Mouse (Mus musculus) spleen, adult 2 months (tissue): Measurements from ENCODE around the gene Serhl. TPM values are rescaled to one million over a fixed set of nuclear protein-coding genes. Genes with fewer than 3 reads are reported as not detected.

Experiments used
- DNase-seq, 2 experiments: peaks; one replicate each; pipeline versions ENCODE4 v3.0.0 to v3.0.0-alpha.2; 2012 to 2021; ENCODE audit warnings: low spot score in 2 of 2, low read depth in 1 of 2
- H3K27ac ChIP-seq: fragments of 200-500 bp; 2 replicates; pipeline ENCODE4 v1.5.1; 2012; ENCODE audit warnings: low read length, inconsistent platforms; ENCODE audit not compliant: insufficient read depth
- H3K27me3 ChIP-seq: fragments of 200-500 bp; 2 replicates; pipeline ENCODE4 v1.6.1; 2012; ENCODE audit warnings: mild to moderate bottlenecking, moderate library complexity, low read length, inconsistent platforms; ENCODE audit not compliant: control insufficient read depth, insufficient read depth
- H3K36me3 ChIP-seq: fragments of 200-500 bp; 2 replicates; pipeline ENCODE4 v1.6.1; 2012; ENCODE audit warnings: mild to moderate bottlenecking, low read length, inconsistent platforms; ENCODE audit not compliant: control insufficient read depth, insufficient read depth
- H3K4me1 ChIP-seq: fragments of 200-500 bp; 2 replicates; pipeline ENCODE4 v1.6.1; 2011; ENCODE audit warnings: inconsistent platforms; ENCODE audit not compliant: control insufficient read depth, insufficient read depth, insufficient read length
- H3K4me3 ChIP-seq: fragments of 200-500 bp; 2 replicates; pipeline ENCODE4 v1.5.1; 2011; ENCODE audit warnings: mild to moderate bottlenecking, inconsistent platforms; ENCODE audit not compliant: insufficient read depth, insufficient read length; ENCODE audit errors: extremely low read depth
- CTCF ChIP-seq: fragments of 200-500 bp; IDR thresholded peaks from 2 replicates; pipeline ENCODE4 v1.5.1; 2011; ENCODE audit warnings: mild to moderate bottlenecking, inconsistent platforms; ENCODE audit not compliant: insufficient read depth, insufficient read length, insufficient replicate concordance; ENCODE audit errors: extremely low read depth
- POLR2A ChIP-seq: fragments of 200-500 bp; IDR thresholded peaks from 2 replicates; pipeline ENCODE4 v1.6.1; 2011; ENCODE audit warnings: low read depth, low read length, inconsistent platforms
- WGBS: fragments of 180-500 bp; shearing (Covaris S2); methylation state at CpG from one replicate; pipeline ENCODE4 v1.1.7; 2018; 5-methylcytosine and 5-hydroxymethylcytosine counted together
- polyA plus RNA-seq: library from polyadenylated mRNA; depleted of rRNA; stranded (reverse); fragments of >200 nt; gene quantifications from 2 replicates; pipeline ENCODE4 v1.2.3, GENCODE M21; 2012

Gene Serhl
- polyA plus RNA-seq, 1 experiment: 31.4 TPM

DNA sequence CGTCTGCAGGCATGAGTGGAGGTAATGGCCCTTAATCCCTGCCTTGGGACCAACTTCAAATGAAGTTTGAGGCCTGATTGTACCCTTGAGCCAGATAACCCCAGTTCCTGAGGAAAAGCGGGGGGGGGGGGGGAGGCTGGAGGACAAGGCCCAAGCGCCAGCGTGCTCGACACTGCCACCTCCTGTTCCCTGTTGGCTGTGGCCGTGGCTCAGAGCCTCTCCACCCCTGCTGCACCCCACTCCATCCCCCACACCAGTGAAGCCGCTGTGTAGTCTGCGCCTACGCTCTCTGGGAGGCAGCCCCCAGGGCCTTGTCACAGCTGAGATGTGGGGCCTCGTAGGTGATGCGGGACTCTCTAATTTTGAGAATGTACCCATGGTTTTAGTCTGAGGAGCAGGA is 23.6 kb downstream of the Serhl start:
- H3K36me3 ChIP-seq: peaks cover 22% of the 10 kb centered on the region
- WGBS: 24% methylated on average over 11 of the region's 11 CpGs
- DNase-seq: peak in 1 of 2 experiments; percentile 63

DNA sequence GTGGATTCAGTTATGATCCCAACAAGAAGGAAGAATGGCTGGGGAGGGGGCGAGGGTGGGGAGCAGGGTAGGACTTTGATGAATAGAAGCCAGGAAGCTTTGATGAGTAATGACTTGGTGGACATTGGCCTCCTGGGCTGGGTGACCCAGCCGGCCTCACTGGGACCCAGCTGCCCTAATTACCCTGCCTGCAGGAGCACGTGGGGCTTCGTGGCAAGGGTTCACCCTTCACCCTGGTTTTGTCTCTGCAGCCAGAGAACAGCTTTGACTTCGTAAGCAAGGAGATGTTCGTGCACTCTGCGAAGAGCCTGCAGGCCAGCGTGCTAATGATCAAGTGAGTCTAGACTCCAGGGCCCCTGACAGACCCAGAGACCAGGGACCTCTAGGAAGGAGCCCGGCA is 24.8 kb downstream of the Serhl start:
- Histone ChIP-seq H3K36me3 (peaks cover 28% of the 10 kb centered on the region), H3K27me3 (no peaks in the 10 kb centered on the region), H3K27ac (no peak overlapping the region), H3K4me1 (peaks cover 2% of the 10 kb centered on the region; the same call in 1 of the 2 replicates), H3K4me3 (no peak overlapping the region)
- TF ChIP-seq POLR2A (no peak), CTCF (no peak)
- WGBS: 94% methylated on average over 9 of the region's 9 CpGs
- DNase-seq: no peak

More for the DNA sequence above, 23.6 kb downstream of the Serhl start:
- TF ChIP-seq POLR2A (no peak), CTCF (peak; percentile 72)
- no peak overlapping the region for H3K4me3 ChIP-seq
- H3K4me1 ChIP-seq: peaks cover 2% of the 10 kb centered on the region; the same call in 1 of the 2 replicates
- H3K27ac ChIP-seq: no peak overlapping the region
- H3K27me3 ChIP-seq: no peaks in the 10 kb centered on the region

DNA sequence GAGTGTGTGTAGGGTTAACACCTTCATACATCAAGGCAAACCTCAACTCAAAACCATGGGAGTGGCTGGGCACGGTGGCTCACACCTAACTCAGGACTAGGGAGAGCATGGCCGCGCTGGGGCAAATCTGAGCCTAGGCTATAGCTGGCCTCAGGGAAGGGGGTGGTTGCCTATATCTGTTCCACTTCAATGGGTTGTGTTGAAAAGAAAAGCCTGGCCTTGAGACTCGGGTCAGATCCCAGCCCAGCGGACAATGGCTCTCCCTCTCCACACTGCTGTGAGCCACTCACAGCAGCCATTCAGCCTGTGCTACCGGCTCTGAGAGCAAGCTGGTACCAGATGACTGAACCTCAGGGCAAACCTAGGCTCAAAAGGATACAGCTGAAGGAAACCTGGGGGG is 25.8 kb downstream of the Serhl start:
- 82% methylated on average over 6 of the region's 6 CpGs for WGBS
- Histone ChIP-seq H3K4me3 (no peak overlapping the region), H3K36me3 (peaks cover 34% of the 10 kb centered on the region), H3K27me3 (no peaks in the 10 kb centered on the region), H3K27ac (no peak overlapping the region), H3K4me1 (peaks cover 2% of the 10 kb centered on the region; the same call in 1 of the 2 replicates)
- no peak for DNase-seq
- no peak for TF ChIP-seq CTCF
- no peak for TF ChIP-seq POLR2A

DNA sequence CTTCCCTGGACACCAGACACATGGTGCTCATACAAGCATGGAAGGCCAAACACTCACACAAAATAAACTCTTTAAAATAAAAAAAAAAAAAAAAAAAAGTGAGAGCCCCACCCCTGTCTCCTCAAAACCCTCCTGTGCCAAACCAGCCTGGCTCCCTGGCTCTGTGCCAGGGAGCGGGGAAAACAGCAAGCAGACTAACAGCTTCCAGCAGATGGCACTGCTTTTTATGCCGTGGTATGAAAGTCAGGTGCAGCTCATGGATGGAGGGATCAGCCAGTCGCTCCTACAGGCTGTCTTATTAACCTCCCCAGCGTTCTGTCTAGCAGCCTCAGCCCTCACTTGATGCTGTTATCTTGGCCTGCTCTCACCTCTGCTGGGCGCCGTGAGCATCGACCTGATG is 29.1 kb downstream of the Serhl start:
- no peak overlapping the region for H3K27ac ChIP-seq
- H3K27me3 ChIP-seq: no peaks in the 10 kb centered on the region
- WGBS: 66% methylated on average over 7 of the region's 7 CpGs
- TF ChIP-seq CTCF: no peak
- TF ChIP-seq POLR2A: no peak
- H3K4me1 ChIP-seq: no peaks in the 10 kb centered on the region; the same call in 1 of the 2 replicates
- H3K4me3 ChIP-seq: no peak overlapping the region
- H3K36me3 ChIP-seq: peaks cover 34% of the 10 kb centered on the region
- no peak for DNase-seq

DNA sequence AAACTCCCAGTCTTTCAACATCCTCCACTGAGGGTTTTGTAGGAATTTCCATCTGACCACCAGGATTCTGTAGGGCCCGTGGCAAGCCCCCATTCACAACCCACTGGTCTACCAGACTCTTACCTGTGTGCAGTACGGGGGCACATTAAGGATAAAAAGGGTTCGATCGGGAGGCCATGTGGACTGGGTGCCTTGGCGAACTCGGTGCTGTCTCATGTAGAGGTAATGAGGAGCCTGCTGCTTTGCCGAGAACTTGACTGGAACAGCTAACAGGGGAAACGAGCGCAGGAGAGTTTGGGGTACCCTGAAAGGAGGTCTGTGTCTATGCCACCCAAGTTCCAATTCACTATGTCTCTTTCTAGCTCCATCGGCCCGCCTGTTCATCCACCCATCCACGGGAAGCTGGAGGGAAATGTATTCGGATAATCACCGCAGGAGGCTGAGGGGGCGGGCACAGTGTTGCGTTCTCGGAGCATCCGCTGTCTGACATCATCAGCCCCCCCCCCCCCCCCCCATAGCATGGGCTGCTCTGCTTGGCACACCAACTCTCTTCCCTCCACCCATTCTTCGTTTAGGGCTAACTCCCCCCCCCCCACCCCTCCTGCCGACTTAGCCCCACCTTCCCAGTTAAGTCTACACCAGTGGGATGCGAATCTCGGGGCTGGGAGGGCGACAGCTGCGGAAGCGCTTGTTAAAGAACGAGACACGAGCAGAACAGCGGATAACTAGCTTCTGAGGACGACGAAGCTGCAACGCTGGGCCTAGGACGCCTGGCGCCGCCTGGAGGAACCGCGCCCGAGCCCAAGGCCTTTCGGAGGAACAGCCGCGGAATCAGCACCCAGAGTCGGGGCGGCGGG is 32.6 kb downstream of the Serhl start:
- peak; percentile 14 to 28 for DNase-seq
- no peaks in the 10 kb centered on the region for H3K27me3 ChIP-seq
- peak overlapping the region; percentile 90 for H3K4me3 ChIP-seq
- TF ChIP-seq CTCF (no peak), POLR2A (no peak; the same call in 1 of the 2 replicates)
- H3K36me3 ChIP-seq: peaks cover 32% of the 10 kb centered on the region
- no peaks in the 10 kb centered on the region; the same call in 1 of the 2 replicates for H3K4me1 ChIP-seq
- WGBS: 4% methylated on average over 43 of the region's 43 CpGs
- H3K27ac ChIP-seq: peak overlapping the region; percentile 78

DNA sequence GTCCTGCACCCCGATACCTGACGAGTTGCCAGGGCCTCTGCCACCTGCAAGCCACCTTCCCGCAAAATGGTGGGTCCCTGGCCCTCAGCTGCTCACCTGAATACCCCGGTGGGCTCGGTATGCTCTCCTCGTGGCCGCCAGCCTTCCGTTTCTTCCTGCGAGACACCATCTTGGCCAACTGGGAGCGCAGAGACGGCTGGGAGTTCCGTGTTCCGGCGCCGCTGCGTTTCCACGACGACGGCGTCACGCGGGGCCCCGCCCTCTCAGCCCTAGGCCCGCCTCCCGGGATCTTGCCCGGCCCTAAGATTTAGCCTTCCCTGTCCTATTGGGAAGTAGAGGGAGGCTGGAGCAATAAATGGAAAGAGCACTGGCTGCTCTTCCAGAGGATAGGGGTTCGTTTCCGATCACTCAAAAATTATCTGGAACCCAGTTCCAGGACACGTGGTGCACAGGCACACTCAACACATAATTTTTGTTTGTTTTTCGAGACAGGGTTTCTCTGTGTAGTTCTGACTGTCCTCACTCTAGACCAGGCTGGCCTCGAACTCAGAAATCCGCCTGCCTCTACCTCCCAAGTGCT is 33.4 kb downstream of the Serhl start, which contains the start of gene Rrp7a:
Rrp7a (minus strand) TSS at position 236 of the 580 bp plus-strand sequence.
- 3% methylated on average over 32 of the region's 32 CpGs for WGBS
- Histone ChIP-seq H3K36me3 (peaks cover 30% of the 10 kb centered on the region), H3K4me3 (peak within 1 kb of the TSS; percentile 90), H3K27me3 (no peaks in the 10 kb centered on the region), H3K27ac (peak within 1 kb of the TSS; percentile 78), H3K4me1 (no peaks in the 10 kb centered on the region; the same call in 1 of the 2 replicates)
- TF ChIP-seq CTCF (no peak), POLR2A (peak; percentile 24; the same call in 1 of the 2 replicates)
- DNase-seq: peak; percentile 45 to 82
